Mouse (Mus musculus) E14TG2a.4 (cell line): ENCODE data around the gene AI413582.

ENCODE experiments used
- CTCF ChIP-seq: conservative IDR thresholded peaks from 2 replicates; pipeline ENCODE4 v1.5.1; 2014; ENCODE audit warnings: low read length
- POU5F1 ChIP-seq: IDR thresholded peaks from 2 replicates; pipeline ENCODE4 v1.6.1; 2014; ENCODE audit warnings: low read length, borderline replicate concordance

DNA sequence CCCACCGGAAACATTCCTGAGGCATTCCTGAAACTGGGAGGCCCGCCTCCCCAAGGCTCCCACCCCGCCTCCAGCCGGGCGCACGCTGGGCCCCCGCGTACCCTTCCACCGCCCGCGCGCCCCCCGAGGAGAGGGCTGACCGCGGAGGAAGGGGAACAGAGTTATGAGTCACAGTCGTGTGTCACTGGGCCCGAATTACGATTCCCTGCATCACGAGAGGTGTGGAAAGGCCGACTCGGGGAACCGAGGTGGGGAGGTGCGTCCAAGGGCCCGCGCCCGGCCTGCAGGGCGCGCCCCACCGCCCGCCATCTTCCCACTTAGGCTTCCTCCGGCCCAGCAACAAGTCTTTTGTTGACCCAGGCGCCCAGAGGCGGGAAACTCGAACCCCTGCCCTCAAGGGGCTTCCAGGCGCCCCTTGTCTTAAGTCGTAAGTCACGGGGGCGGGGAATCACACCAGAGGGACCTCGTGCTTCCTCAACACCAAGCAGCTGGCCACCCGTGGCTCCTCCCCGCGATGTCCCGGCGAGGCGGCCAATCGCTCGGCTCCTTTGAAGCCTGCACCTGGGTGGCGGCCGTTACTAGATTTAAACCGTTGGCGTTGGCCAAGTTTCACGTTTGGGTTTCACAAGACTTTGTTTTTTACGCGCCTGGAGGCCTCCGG, 9.9 kb downstream of the AI413582 start:
- TF ChIP-seq CTCF (no peak), POU5F1 (no peak)
